ENCODE assay signal across 8 mouse cellular contexts in genomic region chr16:14162988-14163416, GRCm38 (mm10). TPM values are rescaled to one million over a fixed set of nuclear protein-coding genes. Genes with fewer than 3 reads are reported as not detected.
DNase-seq lines count a peak whose midpoint lies in the region; ATAC-seq lines count a peak whose summit lies in the region.

Nde1 (plus strand) TSS chr16:14163275.
Marf1 (minus strand) TSS chr16:14163351.

- H3K36me3 ChIP-seq in intestine, embryonic 14.5 days (ENCODE audit: control insufficient read depth, insufficient read depth, low read length), result no peaks in the 10 kb centered on the region

- H3K9me3 ChIP-seq in intestine, embryonic 14.5 days (ENCODE audit: control insufficient read depth, low read length), result no peaks in the 10 kb centered on the region

- H3K27ac ChIP-seq in intestine, embryonic 14.5 days (ENCODE audit: low read depth), result peak within 1 kb of the TSS; percentile 84

- peak within 1 kb of the TSS; percentile 84 for H3K9ac ChIP-seq in intestine, embryonic 14.5 days (ENCODE audit: low read length)

- under 1% methylated on average over 40 of the region's 43 CpGs for WGBS in intestine, embryonic 14.5 days

- peak; percentile 89 for DNase-seq in adrenal gland, adult 8-10 months
- DNase-seq in embryo, embryonic 11.5 days (ENCODE audit: low read depth, low spot score), result peak; percentile 90
- peak; percentile 86 to 90 for DNase-seq in gastrocnemius, postnatal 36 days
- DNase-seq in intestine, embryonic 14.5 days (ENCODE audit: low spot score), result peak; percentile 91
- peak; percentile 64 to 81 for DNase-seq in left cerebral cortex, postnatal 14 days (ENCODE audit: low spot score in 2 of 2)
- DNase-seq in right cerebral cortex, postnatal 25 days, result peak; percentile 80
- DNase-seq in urinary bladder, postnatal 36 days (ENCODE audit: low spot score in 2 of 2), result peak; percentile 87 to 94

- intact Hi-C loops in gastrocnemius, postnatal 36 days (cut with DNase I), result loop anchor here (5.0 kb wide), 1 partner anchor 346 kb away; the partner anchor contains the start of gene Ntan1
- intact Hi-C loops in left cerebral cortex, postnatal 14 days (cut with DNase I), result no loop called here

- H3K4me2 ChIP-seq in intestine, embryonic 14.5 days (ENCODE audit: low read length), result peak within 1 kb of the TSS; percentile 60

- peak; percentile 91 for ATAC-seq in intestine, embryonic 14.5 days (replicated peaks; ENCODE audit: low FRiP score, low TSS enrichment, low read depth)
- peak; percentile 85 for ATAC-seq in megakaryocyte-erythroid progenitor cell, adult 5-6 weeks (replicated peaks; ENCODE audit: low FRiP score, low TSS enrichment, poor library complexity, severe bottlenecking)

- peaks cover 11% of the 10 kb centered on the region; the same call in 1 of the 2 replicates for H3K4me1 ChIP-seq in intestine, embryonic 14.5 days (replicated peaks; ENCODE audit: control insufficient read depth, insufficient read depth, low read length)

- no peaks in the 10 kb centered on the region for H3K27me3 ChIP-seq in intestine, embryonic 14.5 days (replicated peaks; ENCODE audit: control insufficient read depth, insufficient read depth, low read length)

- H3K4me3 ChIP-seq in intestine, embryonic 14.5 days (ENCODE audit: low read depth, low read length), result peak within 1 kb of the TSS; percentile 81

RNA-seq across cellular contexts. Expression of gene Nde1, which starts in this region (rescaled TPM):
- total RNA-seq in adrenal gland, adult 8-10 months (2022), result 10 to 100 TPM; 39.9 to 69.3 (median 52.3) TPM
- total RNA-seq in gastrocnemius, postnatal 36 days (2021), result 10 to 100 TPM; 24.7 to 29.8 TPM
- polyA plus RNA-seq in intestine, embryonic 14.5 days (2014; fragmentation: Nextera tagmentation; extraction: Ambion mirVana), result 90.8 and 98.4 TPM in 2 replicates
- 10 to 100 TPM; 16.8 to 17.7 TPM for total RNA-seq in left cerebral cortex, postnatal 14 days (2021)
- 53.6 and 56.1 TPM in 2 replicates for total RNA-seq in megakaryocyte-erythroid progenitor cell, adult 5-6 weeks (2014; fragmentation: Nextera tagmentation)
- 51.4 and 55.8 TPM in 2 replicates for total RNA-seq in megakaryocyte-erythroid progenitor cell, adult 5-6 weeks (2017)

RNA-seq across cellular contexts. Expression of gene Marf1, which starts in this region (rescaled TPM):
- total RNA-seq in adrenal gland, adult 8-10 months (2022), result 100 to 1,000 TPM; 109 to 161 (median 148) TPM
- 10 to 100 TPM; 17.5 to 18.8 TPM for total RNA-seq in gastrocnemius, postnatal 36 days (2021)
- polyA plus RNA-seq in intestine, embryonic 14.5 days (2014; fragmentation: Nextera tagmentation; extraction: Ambion mirVana), result 16.8 and 19.0 TPM in 2 replicates
- 10 to 100 TPM; 59.3 to 64.8 TPM for total RNA-seq in left cerebral cortex, postnatal 14 days (2021)
- total RNA-seq in megakaryocyte-erythroid progenitor cell, adult 5-6 weeks (2014; fragmentation: Nextera tagmentation), result 40.4 and 55.1 TPM in 2 replicates
- total RNA-seq in megakaryocyte-erythroid progenitor cell, adult 5-6 weeks (2017), result 15.4 and 19.9 TPM in 2 replicates

Comparison
In these comparisons a context has a peak if more than half of its experiments do, and no peak if none do; other contexts are left out.
1. Peak in every context shown above with its lines: DNase-seq, ATAC-seq, H3K4me3 ChIP-seq and H3K27ac ChIP-seq.